Mouse (Mus musculus) kidney, embryonic 14.5 days (tissue): ENCODE measurements at regions not wholly inside any gene's neighbourhood (a gene's known extent, or its start where the extent isn't known, plus 50 kb on each side); places are given as distances from the start of the nearest gene placed in this dataset.

Experiments
- ATAC-seq: fragments of 200-750 bp; cut with Nextera tagmentation; 2 replicates; pipeline ENCODE4 v1.8.0; 2017; ENCODE audit warnings: moderate number of reproducible peaks, mild to moderate bottlenecking, moderate TSS enrichment, moderate library complexity; ENCODE audit not compliant: low FRiP score, low TSS enrichment
- H3K27ac ChIP-seq: fragments of 300-500 bp; sonication (generic); 2 replicates; pipeline ENCODE4 v1.5.1; 2014; ENCODE audit warnings: low read depth, mild to moderate bottlenecking, low read length, moderate library complexity, mixed read lengths
- H3K27me3 ChIP-seq: fragments of 300-500 bp; sonication (generic); 2 replicates; pipeline ENCODE4 v1.6.1; 2014; ENCODE audit warnings: mild to moderate bottlenecking, low read length; ENCODE audit not compliant: control insufficient read depth, insufficient read depth
- H3K36me3 ChIP-seq: fragments of 300-500 bp; sonication (generic); 2 replicates; pipeline ENCODE4 v1.6.1; 2014; ENCODE audit warnings: low read length, mixed read lengths; ENCODE audit not compliant: control insufficient read depth, insufficient read depth
- H3K4me1 ChIP-seq: fragments of 300-500 bp; sonication (generic); 2 replicates; pipeline ENCODE4 v1.6.1; 2014; ENCODE audit warnings: low read length, mixed read lengths; ENCODE audit not compliant: control insufficient read depth, insufficient read depth
- H3K4me2 ChIP-seq: fragments of 300-500 bp; sonication (generic); replicated peaks from 2 replicates; pipeline ENCODE4 v1.6.1; 2014; ENCODE audit warnings: low read depth, mild to moderate bottlenecking, low read length
- H3K4me3 ChIP-seq: fragments of 300-500 bp; sonication (generic); 2 replicates; pipeline ENCODE4 v1.5.1; 2014; ENCODE audit warnings: mild to moderate bottlenecking, low read length
- H3K9ac ChIP-seq: fragments of 300-500 bp; sonication (generic); 2 replicates; pipeline ENCODE4 v1.6.1; 2014; ENCODE audit warnings: low read depth, mild to moderate bottlenecking, low read length, moderate library complexity
- H3K9me3 ChIP-seq: fragments of 300-500 bp; sonication (generic); 2 replicates; pipeline ENCODE4 v1.6.1; 2016; ENCODE audit warnings: low read length; ENCODE audit not compliant: control insufficient read depth
- WGBS: fragments of 180-500 bp; shearing (Covaris S2); extraction: QIAGEN DNeasy Blood & Tissue Kit; methylation state at CpG from one replicate; pipeline ENCODE4 v1.1.7; 2014; 5-methylcytosine and 5-hydroxymethylcytosine counted together

DNA sequence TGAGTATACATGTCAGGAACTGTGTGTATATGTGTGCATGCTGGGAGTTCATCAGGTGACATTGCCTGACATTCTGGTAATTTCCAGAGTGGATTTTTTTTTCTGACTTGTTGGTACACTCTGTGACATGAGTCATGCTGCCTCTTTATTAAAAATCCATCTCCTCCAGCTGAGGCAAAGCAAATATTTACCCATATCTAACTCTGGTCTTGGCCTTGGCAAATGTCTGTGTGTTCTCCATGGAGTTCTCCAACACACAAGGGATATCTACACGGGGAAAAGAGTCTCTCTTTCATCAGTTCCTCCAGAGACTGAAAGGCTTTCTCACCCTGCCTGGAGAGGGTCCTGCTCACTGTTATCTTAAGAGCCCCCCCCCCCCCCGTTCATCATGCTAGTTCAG lies 111.3 kb upstream of the Mbnl2 start:
- Histone ChIP-seq H3K4me2 (no peak overlapping the region), H3K4me1 (no peaks in the 10 kb centered on the region; the same call in 1 of the 2 replicates), H3K9ac (no peak overlapping the region), H3K27me3 (no peaks in the 10 kb centered on the region), H3K9me3 (no peaks in the 10 kb centered on the region), H3K4me3 (no peak overlapping the region), H3K27ac (no peak overlapping the region), H3K36me3 (no peaks in the 10 kb centered on the region)
- no peak for ATAC-seq
- 71% methylated on average over 2 of the region's 2 CpGs for WGBS

DNA sequence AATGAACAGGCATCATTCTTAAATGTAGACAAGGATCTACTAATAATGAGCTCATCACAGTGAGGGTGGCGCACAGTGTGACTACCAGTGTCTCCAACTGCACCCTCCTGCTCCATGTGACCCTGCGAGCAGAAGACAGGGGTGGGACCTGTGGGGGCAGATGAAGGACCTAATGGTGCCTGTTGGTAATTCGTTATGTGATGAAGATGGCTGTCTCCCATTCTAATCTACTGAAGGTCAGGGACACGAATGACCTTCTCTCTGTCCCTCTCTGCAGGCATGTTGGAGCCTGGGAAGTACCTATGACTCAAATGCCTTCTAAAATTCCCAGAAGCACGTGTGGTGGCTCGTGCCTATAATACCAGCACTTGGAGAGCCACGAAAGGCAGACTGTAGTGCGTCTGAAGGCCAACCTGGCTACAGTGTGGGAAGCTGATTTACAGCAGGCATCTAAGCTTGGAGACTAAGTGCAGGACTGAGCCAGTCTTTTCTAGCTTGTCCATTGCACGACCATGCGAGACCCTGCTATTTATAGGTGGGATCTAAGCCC lies 109.9 kb upstream of the Mbnl2 start:
- no peak overlapping the region for H3K4me2 ChIP-seq
- H3K9ac ChIP-seq: no peak overlapping the region
- no peaks in the 10 kb centered on the region for H3K27me3 ChIP-seq
- H3K27ac ChIP-seq: no peak overlapping the region
- no peaks in the 10 kb centered on the region for H3K36me3 ChIP-seq
- H3K9me3 ChIP-seq: no peaks in the 10 kb centered on the region
- 84% methylated on average over 10 of the region's 10 CpGs for WGBS
- no peak overlapping the region for H3K4me3 ChIP-seq
- no peak for ATAC-seq
- no peaks in the 10 kb centered on the region for H3K4me1 ChIP-seq

DNA sequence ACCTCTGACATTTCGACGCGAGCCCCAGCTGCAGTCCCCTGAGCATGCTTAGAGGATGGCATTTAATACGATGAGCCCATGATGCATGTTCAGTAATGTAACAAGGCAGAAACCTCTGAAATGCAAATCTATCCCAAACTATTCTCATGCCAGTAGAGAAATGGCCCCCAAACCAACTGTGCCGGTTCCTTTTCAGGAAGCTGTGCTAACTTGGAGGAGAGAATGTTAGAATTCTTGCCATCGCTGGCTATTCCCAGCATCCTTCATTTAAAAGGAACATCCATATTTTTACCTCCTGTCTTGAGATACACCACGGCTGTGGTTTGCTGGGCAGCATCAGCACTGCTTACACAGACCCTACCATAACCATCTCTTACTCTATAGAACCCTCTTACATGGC lies 104.7 kb upstream of the Mbnl2 start:
- WGBS: 92% methylated on average over 7 of the region's 7 CpGs
- no peaks in the 10 kb centered on the region for H3K4me1 ChIP-seq
- no peaks in the 10 kb centered on the region for H3K36me3 ChIP-seq
- ATAC-seq: no peak
- no peaks in the 10 kb centered on the region for H3K9me3 ChIP-seq
- no peak overlapping the region for H3K9ac ChIP-seq
- H3K4me3 ChIP-seq: no peak overlapping the region
- H3K27me3 ChIP-seq: no peaks in the 10 kb centered on the region
- H3K27ac ChIP-seq: no peak overlapping the region
- no peak overlapping the region for H3K4me2 ChIP-seq

DNA sequence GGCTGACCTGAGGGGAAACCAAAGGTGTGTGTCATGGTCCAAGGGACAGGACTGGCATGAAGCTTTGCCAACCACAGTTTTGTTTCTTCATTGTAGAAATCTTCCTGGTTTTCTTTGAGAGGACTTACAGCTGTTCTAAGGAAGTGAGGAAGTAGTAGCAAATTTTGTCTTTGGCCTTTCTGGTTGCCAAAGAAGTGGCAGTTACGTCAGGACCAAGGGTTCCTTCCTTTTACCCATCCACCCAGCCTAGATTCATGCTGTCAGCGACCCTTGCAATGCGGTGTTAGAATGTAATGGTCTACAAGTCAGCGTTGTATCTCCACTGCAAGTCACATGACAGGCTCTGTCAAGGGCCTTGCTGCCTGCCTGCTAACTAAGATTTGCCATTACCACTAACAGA lies 103.4 kb upstream of the Mbnl2 start:
- Histone ChIP-seq H3K4me1 (no peaks in the 10 kb centered on the region), H3K9me3 (no peaks in the 10 kb centered on the region), H3K27me3 (no peaks in the 10 kb centered on the region), H3K9ac (no peak overlapping the region), H3K4me2 (no peak overlapping the region), H3K27ac (no peak overlapping the region), H3K36me3 (no peaks in the 10 kb centered on the region), H3K4me3 (no peak overlapping the region)
- ATAC-seq: no peak
- 74% methylated on average over 4 of the region's 4 CpGs for WGBS

DNA sequence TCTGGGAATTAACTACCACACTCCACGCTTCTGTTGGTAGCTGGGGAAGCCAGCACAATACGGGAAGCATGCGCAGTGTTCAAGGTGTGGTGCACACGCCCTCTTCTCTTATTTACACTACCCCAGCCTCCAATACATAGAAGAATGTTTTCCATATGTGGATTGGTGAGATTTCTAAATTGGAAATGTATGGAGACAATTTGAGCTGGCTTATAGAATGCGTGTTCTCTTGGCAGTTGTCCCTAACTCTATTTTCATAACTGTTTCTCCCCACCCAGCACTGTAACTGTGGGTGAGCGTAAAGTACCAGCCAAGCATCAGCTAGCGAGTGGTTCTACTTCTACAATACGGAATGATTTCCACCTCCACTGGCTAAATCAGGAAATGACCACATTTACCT lies 102.6 kb upstream of the Mbnl2 start:
- Histone ChIP-seq H3K4me2 (no peak overlapping the region), H3K9me3 (no peaks in the 10 kb centered on the region), H3K36me3 (no peaks in the 10 kb centered on the region), H3K27me3 (no peaks in the 10 kb centered on the region), H3K4me3 (no peak overlapping the region), H3K27ac (no peak overlapping the region), H3K9ac (no peak overlapping the region), H3K4me1 (no peaks in the 10 kb centered on the region)
- no peak for ATAC-seq
- 87% methylated on average over 8 of the region's 8 CpGs for WGBS

DNA sequence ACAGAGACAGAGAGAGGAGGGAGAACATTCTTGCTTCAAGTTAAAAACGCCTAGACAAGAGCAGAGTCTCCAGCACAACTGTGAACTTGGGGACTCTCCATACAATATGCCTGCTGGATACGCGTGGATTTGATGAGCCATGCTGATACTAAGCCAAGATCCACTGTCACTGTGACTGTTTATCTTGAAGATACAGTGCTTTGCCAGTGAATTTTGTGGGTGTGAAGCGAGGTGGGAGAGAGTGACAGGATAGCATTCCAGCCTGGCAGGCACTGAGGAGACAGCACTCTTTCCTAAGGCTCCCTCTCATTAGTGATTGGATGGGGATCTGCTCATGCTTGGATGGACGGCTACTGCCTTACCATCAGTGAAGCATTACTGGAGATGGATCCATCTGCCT lies 100.9 kb upstream of the Mbnl2 start:
- no peak overlapping the region for H3K27ac ChIP-seq
- 75% methylated on average over 5 of the region's 5 CpGs for WGBS
- H3K4me2 ChIP-seq: no peak overlapping the region
- H3K36me3 ChIP-seq: no peaks in the 10 kb centered on the region
- no peaks in the 10 kb centered on the region for H3K27me3 ChIP-seq
- H3K4me1 ChIP-seq: no peaks in the 10 kb centered on the region
- H3K4me3 ChIP-seq: no peak overlapping the region
- H3K9me3 ChIP-seq: no peaks in the 10 kb centered on the region
- H3K9ac ChIP-seq: no peak overlapping the region
- no peak for ATAC-seq

DNA sequence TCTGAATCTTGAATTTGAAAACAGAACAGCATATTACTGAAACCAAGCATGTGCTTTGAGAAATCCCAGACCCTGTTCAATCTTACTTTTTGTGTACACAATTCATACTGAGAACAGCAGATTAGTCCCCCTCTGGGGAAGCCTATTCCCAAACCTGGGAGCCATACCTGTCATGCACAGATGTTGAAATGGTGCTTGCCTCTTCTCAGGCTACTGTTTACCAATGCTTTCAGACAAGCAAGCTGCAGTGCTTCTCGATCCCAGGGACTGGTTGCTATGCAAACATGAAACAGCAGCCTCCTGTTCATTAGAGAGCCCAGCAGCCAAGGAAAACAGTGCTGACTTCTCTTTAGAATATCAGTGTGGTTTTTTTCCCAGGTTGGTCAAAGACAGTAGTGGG lies 80.3 kb upstream of the Mbnl2 start:
- Histone ChIP-seq H3K4me1 (no peaks in the 10 kb centered on the region), H3K27ac (no peak overlapping the region), H3K36me3 (no peaks in the 10 kb centered on the region), H3K9ac (no peak overlapping the region), H3K4me3 (no peak overlapping the region), H3K27me3 (no peaks in the 10 kb centered on the region), H3K9me3 (no peaks in the 10 kb centered on the region), H3K4me2 (no peak overlapping the region)
- ATAC-seq: no peak
- 41% methylated on average over 1 of the region's 1 CpGs for WGBS

DNA sequence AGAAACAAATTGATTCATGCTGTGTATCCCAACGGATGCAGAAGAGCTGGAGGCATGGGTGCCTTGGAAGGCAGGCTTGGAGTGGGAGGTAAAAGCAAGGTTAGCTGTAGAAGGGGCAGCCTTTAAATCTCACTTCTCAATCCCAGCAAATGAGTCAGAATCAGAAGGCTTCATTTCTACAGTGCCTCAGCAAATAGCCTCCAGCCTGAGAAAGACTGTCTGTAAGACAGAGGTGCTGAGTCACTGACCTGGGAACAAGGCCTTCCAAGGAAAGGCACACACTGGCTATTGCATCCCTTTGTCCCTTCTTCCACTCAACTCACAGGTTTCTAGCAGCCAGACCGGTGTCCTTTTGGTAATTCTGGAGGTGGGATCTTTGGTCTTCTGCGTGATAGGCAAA lies 63.7 kb upstream of the Mbnl2 start:
- no peaks in the 10 kb centered on the region for H3K4me1 ChIP-seq
- H3K27ac ChIP-seq: no peak overlapping the region
- 83% methylated on average over 3 of the region's 3 CpGs for WGBS
- no peaks in the 10 kb centered on the region for H3K27me3 ChIP-seq
- H3K4me3 ChIP-seq: no peak overlapping the region
- no peaks in the 10 kb centered on the region for H3K9me3 ChIP-seq
- no peak overlapping the region for H3K9ac ChIP-seq
- no peak overlapping the region for H3K4me2 ChIP-seq
- ATAC-seq: no peak
- H3K36me3 ChIP-seq: no peaks in the 10 kb centered on the region

DNA sequence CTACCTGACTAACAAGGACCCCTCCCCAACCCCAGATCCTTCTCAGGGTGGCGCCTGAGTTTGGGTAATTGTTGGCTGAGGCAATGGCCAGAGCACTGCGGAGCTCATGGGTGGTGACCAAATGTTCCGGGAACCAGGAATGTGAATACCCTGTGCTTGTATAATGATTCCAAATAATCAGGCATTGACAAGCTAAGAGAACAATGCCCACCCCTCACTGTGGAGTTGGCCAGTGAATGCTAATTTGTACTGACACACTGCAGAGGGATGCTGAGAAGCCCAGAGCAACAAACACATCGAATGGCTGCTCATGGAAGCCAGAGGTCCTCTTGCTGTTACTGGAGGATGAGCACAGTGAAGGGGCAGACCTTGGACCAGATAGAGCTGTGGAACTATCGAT lies 62.8 kb upstream of the Mbnl2 start:
- ATAC-seq: no peak

DNA sequence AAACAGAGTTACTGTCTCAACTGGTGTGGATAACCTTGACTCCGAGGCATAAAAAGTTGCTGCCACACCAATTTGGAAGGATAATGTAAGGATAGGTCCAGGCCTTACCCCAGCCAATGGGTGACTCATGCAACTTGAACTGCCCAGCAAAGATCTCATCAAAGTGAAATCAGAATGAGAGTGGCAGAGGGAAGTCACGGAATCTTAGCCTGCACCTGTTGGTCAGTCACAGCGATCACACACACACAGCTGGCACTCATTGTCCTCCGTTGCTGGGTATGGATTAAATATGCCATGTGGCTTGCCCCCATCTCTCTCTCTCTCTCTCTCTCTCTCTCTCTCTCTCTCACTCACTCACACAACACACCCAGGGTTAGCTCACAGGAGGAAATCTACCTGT lies 56.2 kb upstream of the Mbnl2 start:
- no peaks in the 10 kb centered on the region for H3K36me3 ChIP-seq
- no peaks in the 10 kb centered on the region for H3K27me3 ChIP-seq
- ATAC-seq: no peak
- no peak overlapping the region for H3K4me2 ChIP-seq
- no peak overlapping the region for H3K27ac ChIP-seq
- no peaks in the 10 kb centered on the region for H3K9me3 ChIP-seq
- no peak overlapping the region for H3K9ac ChIP-seq
- no peak overlapping the region for H3K4me3 ChIP-seq
- WGBS: 86% methylated on average over 4 of the region's 4 CpGs
- no peaks in the 10 kb centered on the region for H3K4me1 ChIP-seq

More for the DNA sequence above, 62.8 kb upstream of the Mbnl2 start:
- H3K27ac ChIP-seq: no peak overlapping the region
- H3K4me1 ChIP-seq: no peaks in the 10 kb centered on the region
- H3K36me3 ChIP-seq: no peaks in the 10 kb centered on the region
- no peak overlapping the region for H3K9ac ChIP-seq
- H3K27me3 ChIP-seq: no peaks in the 10 kb centered on the region
- 89% methylated on average over 5 of the region's 5 CpGs for WGBS
- H3K4me3 ChIP-seq: no peak overlapping the region
- H3K4me2 ChIP-seq: no peak overlapping the region
- H3K9me3 ChIP-seq: no peaks in the 10 kb centered on the region
